Mouse (Mus musculus) MEL (cell line): ENCODE measurements around the gene Arhgef15. TPM values are rescaled to one million over a fixed set of nuclear protein-coding genes. Genes with fewer than 3 reads are reported as not detected.
A peak's percentile ranks its signal among the peaks of the same experiment; 100 is the strongest.
"Not testable (repeated sequence)": the region's sequence is repeated elsewhere in the genome, so short reads cannot be mapped to it uniquely, and the experiment has no call there.

Experiments
- DNase-seq: peaks from one replicate; pipeline ENCODE4 v3.0.0; 2011; ENCODE audit warnings: low read depth, low spot score
- H3K27ac ChIP-seq: 2 replicates; pipeline ENCODE4 v1.5.1; 2012; ENCODE audit warnings: low read depth, mild to moderate bottlenecking, control low read depth, low read length, moderate library complexity; ENCODE audit not compliant: control insufficient read depth
- H3K27me3 ChIP-seq, 2 experiments: fragments of 150-350 bp in 1 of 2; sonication (generic) in 1 of 2; 2 replicates each; pipeline ENCODE4 v1.6.1; 2012; ENCODE audit warnings: low read length in 2 of 2, mild to moderate bottlenecking in 2 of 2, improper control_type of control experiment in 1 of 2, moderate library complexity in 1 of 2; ENCODE audit not compliant: insufficient read depth in 2 of 2, control insufficient read depth in 1 of 2
- H3K36me3 ChIP-seq, 2 experiments: 2 replicates each; pipeline ENCODE4 v1.6.1; 2012 to 2014; ENCODE audit warnings: low read length in 2 of 2, improper control_type of control experiment in 1 of 2, inconsistent platforms in 1 of 2, mild to moderate bottlenecking in 1 of 2; ENCODE audit not compliant: insufficient read depth in 2 of 2, control insufficient read depth in 1 of 2
- H3K4me1 ChIP-seq, 2 experiments: fragments of 150-350 bp in 1 of 2; sonication (generic) in 1 of 2; 2 replicates each; pipeline ENCODE4 v1.6.1; 2012; ENCODE audit warnings: low read length in 2 of 2, improper control_type of control experiment in 1 of 2, mild to moderate bottlenecking in 1 of 2; ENCODE audit not compliant: insufficient read depth in 2 of 2, control insufficient read depth in 1 of 2
- H3K4me3 ChIP-seq, 2 experiments: fragments of 150-350 bp in 1 of 2; sonication (generic) in 1 of 2; 2 replicates each; pipeline ENCODE4 v1.5.1; 2012; ENCODE audit warnings: low read depth in 2 of 2, low read length in 2 of 2, mild to moderate bottlenecking in 2 of 2, moderate library complexity in 2 of 2, control low read depth in 1 of 2, improper control_type of control experiment in 1 of 2; ENCODE audit not compliant: control insufficient read depth in 1 of 2, insufficient read depth in 1 of 2
- H3K79me2 ChIP-seq: 2 replicates; pipeline ENCODE4 v1.6.1; 2012; ENCODE audit warnings: mild to moderate bottlenecking, low read length, moderate library complexity; ENCODE audit not compliant: control insufficient read depth, poor library complexity, insufficient read depth
- H3K9ac ChIP-seq: 2 replicates; pipeline ENCODE4 v1.6.1; 2012; ENCODE audit warnings: low read depth, mild to moderate bottlenecking, control low read depth, low read length, moderate library complexity; ENCODE audit not compliant: control insufficient read depth, poor library complexity, severe bottlenecking
- H3K9me3 ChIP-seq: fragments of 150-350 bp; sonication (generic); replicated peaks from 2 replicates; pipeline ENCODE4 v1.6.1; 2012; ENCODE audit warnings: mild to moderate bottlenecking, low read length, improper control_type of control experiment, moderate library complexity; ENCODE audit not compliant: insufficient read depth
- CTCF ChIP-seq, 3 experiments: IDR thresholded peaks in 2 of 3; conservative IDR thresholded peaks in 1 of 3; 2 replicates each; pipeline ENCODE4 v1.5.1; 2011 to 2012; ENCODE audit warnings: low read length in 3 of 3, low read depth in 2 of 3, mild to moderate bottlenecking in 2 of 3, improper control_type of control experiment in 1 of 3, inconsistent platforms in 1 of 3, mixed read lengths in 1 of 3, moderate library complexity in 1 of 3; ENCODE audit not compliant: control insufficient read depth in 1 of 3, insufficient read depth in 1 of 3, poor library complexity in 1 of 3, severe bottlenecking in 1 of 3
- EP300 ChIP-seq, 2 experiments: IDR thresholded peaks; 2 replicates each; pipeline ENCODE4 v1.6.1; 2011; ENCODE audit warnings: improper control_type of control experiment in 2 of 2, low read length in 2 of 2, low read depth in 1 of 2, mild to moderate bottlenecking in 1 of 2
- ETS1 ChIP-seq: IDR thresholded peaks from 2 replicates; pipeline ENCODE4 v1.6.1; 2012; ENCODE audit warnings: low read depth, mild to moderate bottlenecking, inconsistent platforms, low read length, improper control_type of control experiment, moderate library complexity
- GATA1 ChIP-seq: IDR thresholded peaks from 2 replicates; pipeline ENCODE4 v1.6.1; 2011; ENCODE audit warnings: low read depth, low read length, improper control_type of control experiment
- KAT2A ChIP-seq: conservative IDR thresholded peaks from 2 replicates; pipeline ENCODE4 v1.6.1; 2012; ENCODE audit warnings: low read depth, low read length, improper control_type of control experiment, inconsistent platforms
- MXI1 ChIP-seq: IDR thresholded peaks from 2 replicates; pipeline ENCODE4 v1.6.1; 2011; ENCODE audit warnings: mild to moderate bottlenecking, low read depth, low read length, improper control_type of control experiment
- POLR2AphosphoS2 ChIP-seq: IDR thresholded peaks from 2 replicates; pipeline ENCODE4 v1.6.1; 2011; ENCODE audit warnings: low read length, improper control_type of control experiment
- POLR2AphosphoS5 ChIP-seq: IDR thresholded peaks from 2 replicates; pipeline ENCODE4 v1.6.1; 2012; ENCODE audit warnings: low read depth, borderline replicate concordance, mild to moderate bottlenecking, inconsistent platforms, low read length, moderate library complexity, mixed read lengths
- RCOR1 ChIP-seq: IDR thresholded peaks from 2 replicates; pipeline ENCODE4 v1.6.1; 2012; ENCODE audit warnings: low read depth, mild to moderate bottlenecking, inconsistent platforms, low read length, improper control_type of control experiment
- TAL1 ChIP-seq: IDR thresholded peaks from 2 replicates; pipeline ENCODE4 v1.6.1; 2012; ENCODE audit warnings: mild to moderate bottlenecking, inconsistent platforms, low read length, moderate library complexity, mixed read lengths
- TBP ChIP-seq: IDR thresholded peaks from 2 replicates; pipeline ENCODE4 v1.8.0; 2011; ENCODE audit warnings: low read depth, low read length, improper control_type of control experiment
- TCF12 ChIP-seq: IDR thresholded peaks from 2 replicates; pipeline ENCODE4 v1.6.1; 2014; ENCODE audit warnings: low read depth, mild to moderate bottlenecking, inconsistent platforms, low read length, improper control_type of control experiment, moderate library complexity
- polyA plus RNA-seq, 2 experiments: library from polyadenylated mRNA; stranded (reverse) in 1 of 2; unstranded in 1 of 2; fragments of >175 nt in 1 of 2; fragments of >200 nt in 1 of 2; gene quantifications; 2 replicates each; pipeline versions ENCODE4 v1.2.1 to v1.2.4; 2012; ENCODE audit warnings: low replicate concordance in 2 of 2, low read depth in 1 of 2; ENCODE audit not compliant: insufficient read length in 2 of 2, insufficient read depth in 1 of 2, missing spikeins in 1 of 2
- total RNA-seq: library from RNA; depleted of rRNA; stranded (reverse); fragments of 300-350 nt; gene quantifications from 2 replicates; pipeline ENCODE4 v1.2.3, GENCODE M21; 2012

Arhgef15 gene
- total and polyA plus RNA-seq, 3 experiments = 0.23 to 0.74 TPM; not detected in 1

GRCm38 (mm10) chr11:69005193-69005592, 47.9 kb upstream of the Arhgef15 start:
- H3K4me1 ChIP-seq = peaks cover 0 to 10% of the 10 kb centered on the region in 2 experiments; a peak in 3 of 4 replicates
- no peaks in the 10 kb centered on the region for H3K9me3 ChIP-seq
- H3K9ac ChIP-seq = no peak overlapping the region
- peaks cover 41% of the 10 kb centered on the region for H3K79me2 ChIP-seq
- no peak overlapping the region for H3K4me3 ChIP-seq
- peaks cover 17 to 18% of the 10 kb centered on the region in 2 experiments for H3K36me3 ChIP-seq
- no peaks in the 10 kb centered on the region for H3K27me3 ChIP-seq
- TF ChIP-seq KAT2A (no peak), EP300 (IDR thresholded peaks at IDR 0.05; ENCODE audit: low read depth in 1 of 2, low read length in 2 of 2) (0 out of 4 replicates have a peak, but pooled peaks of 1 of the 2 experiments have one; percentile 26)
- no peak overlapping the region for H3K27ac ChIP-seq
- peak; percentile 51 for DNase-seq

- no peak overlapping the region for H3K9ac ChIP-seq
- peaks cover 17 to 25% of the 10 kb centered on the region in 2 experiments for H3K36me3 ChIP-seq
- H3K9me3 ChIP-seq = no peaks in the 10 kb centered on the region
- peaks cover 0 to 10% of the 10 kb centered on the region in 2 experiments; a peak in 3 of 4 replicates for H3K4me1 ChIP-seq
- no peak overlapping the region for H3K4me3 ChIP-seq
- H3K27ac ChIP-seq = no peak overlapping the region
- TF ChIP-seq CTCF (IDR thresholded peaks at IDR 0.05 in 2 of 3, conservative IDR thresholded peaks at IDR 0.05 in 1 of 3; ENCODE audit: control insufficient read depth in 1 of 3, insufficient read depth in 1 of 3, low read depth in 2 of 3, low read length in 3 of 3, poor library complexity in 1 of 3, severe bottlenecking in 1 of 3) (peak; percentile 6 to 29 (median 28); a peak in 3 of 6 replicates), MXI1 (no peak)
- H3K27me3 ChIP-seq = no peaks in the 10 kb centered on the region
- DNase-seq = no peak
- peaks cover 41% of the 10 kb centered on the region for H3K79me2 ChIP-seq
These were observed 46.3 kb upstream of the Arhgef15 start for GRCm38 (mm10) chr11:69003592-69003991.

GRCm38 (mm10) chr11:69002782-69003181, 45.5 kb upstream of the Arhgef15 start:
- not testable (repeated sequence) for H3K9ac ChIP-seq, H3K9me3 ChIP-seq, H3K4me3 ChIP-seq, H3K27me3 ChIP-seq, H3K27ac ChIP-seq, DNase-seq, H3K4me1 ChIP-seq
- peaks cover 22 to 29% of the 10 kb centered on the region in 2 experiments for H3K36me3 ChIP-seq
- H3K79me2 ChIP-seq = peaks cover 37% of the 10 kb centered on the region
- TF ChIP-seq TBP = peak; percentile 86

- Histone ChIP-seq H3K79me2 (0 out of 2 replicates have a peak, but pooled peaks cover 2% of the 10 kb centered on the region), H3K36me3 (peaks cover 7 to 66% of the 10 kb centered on the region in 2 experiments; a peak in 3 of 4 replicates), H3K4me1 (peaks cover 3 to 10% of the 10 kb centered on the region in 2 experiments; a peak in 2 of 4 replicates), H3K27ac (no peak overlapping the region)
- DNase-seq = no peak
- 0 out of 2 replicates have a peak, but pooled peaks have one; percentile 15 for TF ChIP-seq RCOR1
- peak; percentile 80 for TF ChIP-seq TCF12
- peak; percentile 69 for TF ChIP-seq GATA1
- TF ChIP-seq ETS1 = peak; percentile 85
- TF ChIP-seq POLR2AphosphoS2 = no peak
- no peak for TF ChIP-seq POLR2AphosphoS5
- 0 out of 2 replicates have a peak, but pooled peaks have one; percentile 10 for TF ChIP-seq TAL1
- TF ChIP-seq EP300 (IDR thresholded peaks at IDR 0.05; ENCODE audit: low read depth in 1 of 2, low read length in 2 of 2) = peak; percentile 40 to 57; a peak in 2 of 4 replicates
- TF ChIP-seq, all 39 proteins: peak for 6
- no peak overlapping the region for H3K4me3 ChIP-seq
- H3K27me3 ChIP-seq = no peaks in the 10 kb centered on the region
- no peak overlapping the region for H3K9ac ChIP-seq
- H3K9me3 ChIP-seq = no peaks in the 10 kb centered on the region
These were observed 39.8 kb upstream of the Arhgef15 start for GRCm38 (mm10) chr11:68997080-68997479.
